Mouse (Mus musculus): Measurements from ENCODE around the gene Cplx3.
A peak's percentile ranks its signal among the peaks of the same experiment; 100 is the strongest.

Gene Cplx3

GRCm38 (mm10) chr9:57638651-57639459 is 32.8 kb upstream of the Cplx3 start:
- no peak for DNase-seq (ENCODE audit: extremely low read depth, low read depth, low spot score)

- no peak for DNase-seq (ENCODE audit: extremely low read depth, low read depth, low spot score)
These were observed 31.8 kb upstream of the Cplx3 start for GRCm38 (mm10) chr9:57637741-57638322.

GRCm38 (mm10) chr9:57637272-57637671 is 31.2 kb upstream of the Cplx3 start:
- no peak for DNase-seq (ENCODE audit: extremely low read depth, low read depth, low spot score)

GRCm38 (mm10) chr9:57633481-57634024 is 27.5 kb upstream of the Cplx3 start:
- DNase-seq (ENCODE audit: extremely low read depth, low read depth, low spot score) = no peak

GRCm38 (mm10) chr9:57629118-57629874 is 23.2 kb upstream of the Cplx3 start:
- DNase-seq (ENCODE audit: extremely low read depth, low read depth, low spot score) = no peak

GRCm38 (mm10) chr9:57628717-57629116 is 22.6 kb upstream of the Cplx3 start:
- DNase-seq (ENCODE audit: extremely low read depth, low read depth, low spot score) = no peak

- DNase-seq (ENCODE audit: extremely low read depth, low read depth, low spot score) = no peak
These were observed 21.8 kb upstream of the Cplx3 start for GRCm38 (mm10) chr9:57627892-57628291.

- no peak for DNase-seq (ENCODE audit: extremely low read depth, low read depth, low spot score)
These were observed 21.1 kb upstream of the Cplx3 start for GRCm38 (mm10) chr9:57627191-57627590.

GRCm38 (mm10) chr9:57625674-57626500 is 19.8 kb upstream of the Cplx3 start:
- DNase-seq (ENCODE audit: extremely low read depth, low read depth, low spot score) = no peak

GRCm38 (mm10) chr9:57624295-57624694 is 18.2 kb upstream of the Cplx3 start:
- DNase-seq (ENCODE audit: extremely low read depth, low read depth, low spot score) = no peak

GRCm38 (mm10) chr9:57620674-57621073 is 14.6 kb upstream of the Cplx3 start, which contains the start of gene Lman1l:
Gene Lman1l (minus strand): TSS chr9:57620774.
- no peak for DNase-seq (ENCODE audit: extremely low read depth, low read depth, low spot score)

- DNase-seq (ENCODE audit: extremely low read depth, low read depth, low spot score) = no peak
These were observed 12.8 kb upstream of the Cplx3 start for GRCm38 (mm10) chr9:57618854-57619253.

- no peak for DNase-seq (ENCODE audit: extremely low read depth, low read depth, low spot score)
These were observed 11.6 kb upstream of the Cplx3 start for GRCm38 (mm10) chr9:57617556-57618169.

GRCm38 (mm10) chr9:57614786-57615185 is 8.7 kb upstream of the Cplx3 start:
- peak; percentile 55 for DNase-seq (ENCODE audit: extremely low read depth, low read depth, low spot score)

- no peak for DNase-seq (ENCODE audit: extremely low read depth, low read depth, low spot score)
These were observed 7.9 kb upstream of the Cplx3 start for GRCm38 (mm10) chr9:57613975-57614374.

- no peak for DNase-seq (ENCODE audit: extremely low read depth, low read depth, low spot score)
These were observed 6.5 kb upstream of the Cplx3 start for GRCm38 (mm10) chr9:57612587-57612986.

GRCm38 (mm10) chr9:57610359-57610826 is 4.3 kb upstream of the Cplx3 start:
- peak; percentile 97 for DNase-seq (ENCODE audit: extremely low read depth, low read depth, low spot score)

- no peak for DNase-seq (ENCODE audit: extremely low read depth, low read depth, low spot score)
These were observed 3.7 kb upstream of the Cplx3 start for GRCm38 (mm10) chr9:57609803-57610202.

GRCm38 (mm10) chr9:57605503-57605902 is 578 bp downstream of the Cplx3 start:
- DNase-seq (ENCODE audit: extremely low read depth, low read depth, low spot score) = no peak

GRCm38 (mm10) chr9:57604875-57605274 is 1.2 kb downstream of the Cplx3 start:
- no peak for DNase-seq (ENCODE audit: extremely low read depth, low read depth, low spot score)
